Mouse (Mus musculus): Measurements from ENCODE around the gene Sim1. TPM values are rescaled to one million over a fixed set of nuclear protein-coding genes. Genes with fewer than 3 reads are reported as not detected.

The Sim1 gene
- not detected in 2 replicates for total RNA-seq (2017)

GRCm38 (mm10) chr10:50894170-50894991 lies at the start of gene Sim1:
Gene Sim1 (plus strand): TSS chr10:50894754.
- ATAC-seq (ENCODE audit: extremely low read depth, insufficient number of reproducible peaks, low FRiP score, poor library complexity, severe bottlenecking), result peak; percentile 17; the same call in 1 of the 2 replicates

GRCm38 (mm10) chr10:50868202-50868601 lies 26.4 kb upstream of the Sim1 start:
- ATAC-seq (ENCODE audit: extremely low read depth, insufficient number of reproducible peaks, low FRiP score, poor library complexity, severe bottlenecking), result no peak

GRCm38 (mm10) chr10:50876952-50877351 lies 17.6 kb upstream of the Sim1 start:
- no peak for ATAC-seq (ENCODE audit: extremely low read depth, insufficient number of reproducible peaks, low FRiP score, poor library complexity, severe bottlenecking)

GRCm38 (mm10) chr10:50881476-50882069 lies 13.0 kb upstream of the Sim1 start:
- ATAC-seq (ENCODE audit: extremely low read depth, insufficient number of reproducible peaks, low FRiP score, poor library complexity, severe bottlenecking), result no peak

- ATAC-seq (ENCODE audit: extremely low read depth, insufficient number of reproducible peaks, low FRiP score, poor library complexity, severe bottlenecking), result no peak
Measured at GRCm38 (mm10) chr10:50882366-50882765, 12.2 kb upstream of the Sim1 start.

GRCm38 (mm10) chr10:50886305-50886704 lies 8.2 kb upstream of the Sim1 start:
- ATAC-seq (ENCODE audit: extremely low read depth, insufficient number of reproducible peaks, low FRiP score, poor library complexity, severe bottlenecking), result no peak

- ATAC-seq (ENCODE audit: extremely low read depth, insufficient number of reproducible peaks, low FRiP score, poor library complexity, severe bottlenecking), result no peak
Measured at GRCm38 (mm10) chr10:50890621-50891020, 3.9 kb upstream of the Sim1 start.

GRCm38 (mm10) chr10:50891876-50892711 lies 2.5 kb upstream of the Sim1 start:
- ATAC-seq (ENCODE audit: extremely low read depth, insufficient number of reproducible peaks, low FRiP score, poor library complexity, severe bottlenecking), result no peak

- no peak for ATAC-seq (ENCODE audit: extremely low read depth, insufficient number of reproducible peaks, low FRiP score, poor library complexity, severe bottlenecking)
Measured at GRCm38 (mm10) chr10:50892751-50893320, 1.7 kb upstream of the Sim1 start.

- no peak for ATAC-seq (ENCODE audit: extremely low read depth, insufficient number of reproducible peaks, low FRiP score, poor library complexity, severe bottlenecking)
Measured at GRCm38 (mm10) chr10:50893546-50893945, 1.0 kb upstream of the Sim1 start.

GRCm38 (mm10) chr10:50895091-50895790 lies 687 bp downstream of the Sim1 start:
- no peak for ATAC-seq (ENCODE audit: extremely low read depth, insufficient number of reproducible peaks, low FRiP score, poor library complexity, severe bottlenecking)

- no peak for ATAC-seq (ENCODE audit: extremely low read depth, insufficient number of reproducible peaks, low FRiP score, poor library complexity, severe bottlenecking)
Measured at GRCm38 (mm10) chr10:50895881-50896766, 1.6 kb downstream of the Sim1 start.

- no peak for ATAC-seq (ENCODE audit: extremely low read depth, insufficient number of reproducible peaks, low FRiP score, poor library complexity, severe bottlenecking)
Measured at GRCm38 (mm10) chr10:50896767-50897390, 2.3 kb downstream of the Sim1 start.

- no peak for ATAC-seq (ENCODE audit: extremely low read depth, insufficient number of reproducible peaks, low FRiP score, poor library complexity, severe bottlenecking)
Measured at GRCm38 (mm10) chr10:50897530-50898471, 3.2 kb downstream of the Sim1 start.

GRCm38 (mm10) chr10:50898621-50899020 lies 4.1 kb downstream of the Sim1 start:
- ATAC-seq (ENCODE audit: extremely low read depth, insufficient number of reproducible peaks, low FRiP score, poor library complexity, severe bottlenecking), result no peak

Data from neutrophil, adult 5-6 weeks (primary cell).